Mouse (Mus musculus): ENCODE measurements around the gene Tmem207. TPM values are rescaled to one million over a fixed set of nuclear protein-coding genes. Genes with fewer than 3 reads are reported as not detected.
"Not testable (repeated sequence)": the region's sequence is repeated elsewhere in the genome, so short reads cannot be mapped to it uniquely, and the experiment has no call there.

The Tmem207 gene
- not detected in 2 replicates for total RNA-seq (2015; ENCODE audit: low replicate concordance)
- total RNA-seq (2017; ENCODE audit: low replicate concordance), result not detected in 2 replicates

DNA sequence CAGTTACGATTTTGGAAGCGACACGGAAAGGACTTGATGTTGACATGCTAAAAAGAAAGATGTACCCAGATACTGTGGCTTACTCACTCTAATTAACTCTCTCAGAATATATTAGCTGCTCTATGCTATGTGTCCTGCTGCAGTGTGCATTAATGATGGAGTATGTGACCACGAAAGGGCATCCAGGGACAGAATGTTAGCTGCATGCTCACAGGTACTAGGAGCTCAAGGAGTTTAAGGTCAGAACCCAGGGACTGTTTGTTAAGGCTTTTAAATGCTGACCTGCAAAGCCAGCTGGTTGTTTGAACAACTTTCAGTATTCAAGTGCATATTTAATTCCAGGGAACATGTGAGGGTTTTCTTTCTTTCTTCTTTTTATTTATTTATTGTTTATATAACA is at the start of gene Tmem207:
Gene Tmem207, minus strand, starts transcription at position 101 of the 400 bp plus-strand sequence.
- ATAC-seq (replicated peaks; ENCODE audit: low FRiP score, poor library complexity, severe bottlenecking), result no peak

DNA sequence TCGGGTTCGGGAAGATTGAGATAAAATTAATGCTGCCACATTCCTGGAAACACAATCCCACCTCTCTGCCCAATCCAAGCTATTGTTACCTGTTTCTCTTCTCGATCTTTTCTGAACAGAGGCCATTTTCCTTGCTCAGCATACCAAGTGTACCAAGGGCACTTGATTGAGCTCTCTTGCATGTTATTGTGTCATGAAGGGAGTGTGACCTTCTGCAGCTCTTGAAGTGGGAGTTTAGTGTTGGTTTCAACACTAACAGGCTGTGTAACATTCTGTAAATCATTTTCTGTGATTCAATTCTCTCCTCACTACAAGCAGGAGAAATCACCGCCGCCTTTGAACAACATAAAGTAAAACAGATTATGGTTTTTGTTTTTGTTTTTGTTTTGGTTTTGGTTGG is 47.6 kb upstream of the Tmem207 start:
- ATAC-seq (replicated peaks; ENCODE audit: low FRiP score, poor library complexity, severe bottlenecking), result no peak

DNA sequence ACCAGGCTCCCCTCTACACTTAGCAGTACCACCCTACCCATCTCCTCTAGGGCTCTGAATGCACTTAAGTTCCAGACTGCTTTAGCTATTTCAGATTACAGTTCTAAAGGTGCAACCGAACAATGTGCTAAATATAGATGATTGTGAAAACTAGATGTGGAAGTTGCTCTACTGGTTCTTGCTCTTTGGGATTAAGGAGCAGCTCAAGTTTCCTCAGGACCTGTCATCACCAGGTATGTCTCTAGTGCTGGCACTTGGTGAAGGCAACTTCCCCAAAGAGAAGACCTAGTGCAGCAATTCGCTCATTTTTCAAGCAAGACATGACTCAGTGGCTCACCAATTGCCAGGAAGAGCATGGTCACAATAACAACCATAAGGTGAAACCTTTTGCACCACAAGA is 45.3 kb upstream of the Tmem207 start:
- ATAC-seq (replicated peaks; ENCODE audit: low FRiP score, poor library complexity, severe bottlenecking), result no peak

DNA sequence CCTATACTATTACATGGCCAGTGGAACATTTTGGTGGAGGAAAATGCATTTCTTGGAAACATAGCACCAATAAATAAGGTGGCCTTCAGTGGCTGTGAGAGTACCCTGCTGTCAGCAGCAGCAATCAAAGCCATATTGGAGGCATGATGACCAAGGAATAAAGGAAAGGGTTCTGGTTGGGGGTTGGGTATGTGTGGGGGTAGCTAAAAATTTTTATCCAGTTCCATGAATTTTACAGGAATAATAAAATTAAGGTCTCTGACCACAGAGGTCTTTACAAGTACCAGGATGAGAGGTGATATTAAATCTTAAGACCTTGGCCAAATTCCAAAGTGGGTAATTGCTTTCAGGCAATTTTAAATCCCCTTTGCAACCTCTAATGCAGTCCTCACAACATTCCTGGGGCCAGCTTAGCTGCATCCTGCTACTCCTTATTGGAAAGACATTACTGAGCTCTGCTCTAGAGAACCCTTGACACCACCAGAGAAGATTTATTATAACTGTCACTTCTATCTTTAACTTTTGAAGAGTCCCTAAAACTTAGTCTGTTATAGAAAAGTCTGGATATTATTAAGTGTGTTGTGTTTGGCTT is 42.9 kb upstream of the Tmem207 start:
- no peak for ATAC-seq (replicated peaks; ENCODE audit: low FRiP score, poor library complexity, severe bottlenecking)

DNA sequence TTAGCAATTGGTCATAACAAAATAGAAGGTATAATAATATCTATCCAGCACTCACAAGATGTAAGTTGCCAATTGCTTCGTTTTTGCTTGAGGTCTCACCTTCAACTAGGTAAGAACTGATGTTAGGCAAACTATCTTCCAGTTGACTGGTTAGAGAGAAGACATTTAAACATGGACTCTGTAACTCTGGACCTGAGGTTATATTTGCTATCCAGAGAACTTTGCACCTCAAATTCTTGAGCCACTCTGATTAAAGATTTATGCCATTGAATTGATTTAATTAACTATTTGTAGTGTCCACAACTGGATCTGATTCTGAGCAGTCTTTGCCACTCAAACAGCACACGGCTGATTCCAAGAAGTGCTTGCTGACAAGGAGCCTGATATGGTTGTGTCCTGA is 36.2 kb upstream of the Tmem207 start:
- no peak for ATAC-seq (replicated peaks; ENCODE audit: low FRiP score, poor library complexity, severe bottlenecking)

DNA sequence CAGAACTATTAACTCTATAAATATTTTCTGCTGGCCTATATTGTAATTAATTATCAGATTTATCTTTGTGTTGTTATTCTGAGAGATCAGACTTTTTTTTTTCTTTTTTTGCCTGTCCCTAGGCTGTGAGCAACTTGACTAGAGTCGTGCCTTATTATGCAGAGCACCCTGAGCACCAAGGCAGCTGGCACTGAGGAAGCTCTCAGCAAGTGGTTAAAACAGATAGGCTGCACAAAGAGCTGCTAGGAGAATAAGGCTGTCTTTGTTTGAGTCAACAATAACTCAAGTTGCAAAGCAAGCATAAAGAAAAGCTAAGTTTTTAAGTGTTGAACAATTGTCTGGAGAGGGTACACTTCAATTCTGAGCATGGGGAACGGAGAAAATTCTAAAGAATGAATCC is 35.2 kb upstream of the Tmem207 start:
- ATAC-seq (replicated peaks; ENCODE audit: low FRiP score, poor library complexity, severe bottlenecking), result no peak

DNA sequence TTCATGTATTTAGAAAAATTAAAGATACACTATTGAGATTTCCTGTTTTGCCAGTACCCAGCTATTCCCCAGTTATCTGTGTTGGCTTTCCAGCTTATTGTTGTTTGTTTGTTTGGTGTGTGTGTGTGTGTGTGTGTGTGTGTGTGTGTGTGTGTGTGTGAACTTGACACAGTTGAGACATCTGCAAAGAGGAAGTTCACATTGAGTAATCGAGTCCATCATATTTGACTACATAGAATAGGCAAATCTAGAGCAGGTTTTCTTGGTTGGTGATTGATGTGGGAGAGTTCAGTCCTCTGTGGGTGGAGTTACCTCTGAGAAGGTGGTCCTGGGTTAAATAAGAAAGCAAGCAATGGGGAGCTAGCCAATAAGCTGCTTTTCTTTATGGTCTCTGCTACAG is 32.2 kb upstream of the Tmem207 start:
- no peak for ATAC-seq (replicated peaks; ENCODE audit: low FRiP score, poor library complexity, severe bottlenecking)

DNA sequence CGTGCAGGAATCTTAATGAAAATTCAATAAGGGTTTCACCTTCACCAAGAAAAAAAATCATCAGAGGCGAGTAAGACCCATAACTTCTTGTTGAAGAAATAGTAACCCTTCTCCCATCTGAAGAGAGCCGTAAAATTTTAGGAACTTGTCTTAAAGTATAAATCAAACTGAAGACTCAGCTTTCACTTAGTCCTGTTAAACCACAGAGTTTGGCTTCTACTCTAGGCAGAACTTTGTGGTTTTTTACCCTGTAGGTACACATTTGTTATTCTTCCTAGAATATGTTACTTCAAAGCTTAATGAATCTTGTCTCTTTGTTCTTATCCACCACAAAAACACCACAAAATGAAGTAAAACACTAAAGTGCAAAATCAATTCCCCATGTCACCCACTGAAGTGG is 25.7 kb upstream of the Tmem207 start:
- ATAC-seq (replicated peaks; ENCODE audit: low FRiP score, poor library complexity, severe bottlenecking), result no peak

DNA sequence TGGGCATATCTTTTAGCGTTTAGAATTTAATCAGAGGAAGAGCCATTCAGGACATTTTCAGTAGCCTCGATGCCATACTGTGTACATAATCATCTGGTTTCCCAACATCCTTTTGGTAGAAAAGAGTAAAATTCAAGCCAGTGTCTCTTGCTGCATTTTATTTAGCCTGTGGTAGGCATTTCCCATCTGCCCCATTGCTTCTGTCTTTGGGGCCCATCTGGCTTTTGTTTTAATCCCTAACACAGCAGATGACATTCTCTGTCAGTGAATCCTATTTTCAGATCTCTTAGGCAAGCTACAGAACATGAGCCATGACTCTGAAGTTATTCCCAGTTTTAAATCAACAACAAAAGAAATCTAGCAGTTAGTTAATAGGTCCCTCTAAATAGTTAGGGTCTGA is 22.7 kb upstream of the Tmem207 start:
- no peak for ATAC-seq (replicated peaks; ENCODE audit: low FRiP score, poor library complexity, severe bottlenecking)

DNA sequence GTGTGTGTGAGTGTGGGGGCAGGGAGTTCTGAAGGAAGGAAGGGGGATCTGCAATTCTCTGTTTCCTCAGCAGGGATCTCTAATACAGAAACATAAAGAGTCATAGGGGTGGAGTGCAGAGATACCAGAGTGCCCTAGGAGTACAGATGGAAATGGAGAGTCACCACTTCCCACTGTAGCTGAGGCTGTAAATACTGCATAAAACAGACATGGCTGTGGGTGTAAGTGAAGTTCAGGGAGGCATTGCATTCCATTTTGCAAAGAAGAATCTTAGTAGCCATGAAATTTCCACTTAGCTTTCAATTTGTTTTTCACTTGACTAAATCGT is 20.3 kb upstream of the Tmem207 start:
- no peak for ATAC-seq (replicated peaks; ENCODE audit: low FRiP score, poor library complexity, severe bottlenecking)

DNA sequence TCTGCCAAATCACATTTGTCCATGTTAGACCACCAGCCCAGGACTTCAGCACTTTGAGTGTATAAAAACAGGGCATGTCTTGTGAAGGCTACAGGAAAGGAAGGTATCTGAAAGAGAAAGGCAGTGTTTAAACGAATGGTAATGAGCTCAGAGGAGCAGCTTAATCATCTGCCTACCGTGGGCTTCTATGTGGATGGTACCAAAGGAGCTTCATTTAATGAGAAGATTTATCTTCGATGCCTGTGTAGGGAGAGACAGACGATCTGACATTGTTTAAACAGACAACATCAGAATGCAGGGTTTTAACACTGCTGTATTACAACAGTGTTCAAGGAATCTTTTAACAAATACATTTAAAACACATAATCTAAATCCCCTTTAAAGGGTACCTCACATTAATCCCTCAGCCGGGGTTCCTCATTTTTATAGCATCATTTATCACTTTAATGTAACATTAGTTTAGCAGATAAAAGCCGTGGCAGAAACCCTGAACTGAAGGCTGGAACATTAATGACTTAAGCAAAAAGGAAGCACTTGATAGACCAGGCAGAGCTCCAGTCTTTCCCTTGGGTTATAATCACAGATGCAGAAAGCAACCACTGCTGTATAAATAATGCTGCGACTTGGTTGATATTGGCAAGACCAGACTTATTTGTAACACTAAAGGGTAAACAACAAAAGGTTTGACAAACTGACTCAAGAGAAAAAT is 19.8 kb upstream of the Tmem207 start:
- no peak for ATAC-seq (replicated peaks; ENCODE audit: low FRiP score, poor library complexity, severe bottlenecking)

DNA sequence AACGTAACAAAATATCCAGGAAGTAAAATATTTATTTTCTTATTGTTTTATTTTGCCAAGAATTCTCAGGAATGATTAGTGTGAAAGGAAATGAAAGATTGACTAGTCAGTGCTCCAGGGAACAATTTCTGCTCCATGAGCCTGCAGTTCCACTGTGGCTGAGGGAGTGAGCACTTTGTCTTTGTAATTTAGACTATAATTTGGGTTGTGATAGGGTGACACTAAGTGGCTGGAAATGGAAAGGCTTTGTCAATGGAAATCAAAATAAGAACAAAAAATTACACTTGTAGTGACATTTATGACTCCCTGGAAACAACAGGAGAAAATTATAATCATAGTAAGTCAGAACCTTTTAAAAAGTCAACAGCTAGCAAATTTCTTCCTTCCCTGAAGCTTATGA is 5.7 kb upstream of the Tmem207 start:
- ATAC-seq (replicated peaks; ENCODE audit: low FRiP score, poor library complexity, severe bottlenecking), result no peak

DNA sequence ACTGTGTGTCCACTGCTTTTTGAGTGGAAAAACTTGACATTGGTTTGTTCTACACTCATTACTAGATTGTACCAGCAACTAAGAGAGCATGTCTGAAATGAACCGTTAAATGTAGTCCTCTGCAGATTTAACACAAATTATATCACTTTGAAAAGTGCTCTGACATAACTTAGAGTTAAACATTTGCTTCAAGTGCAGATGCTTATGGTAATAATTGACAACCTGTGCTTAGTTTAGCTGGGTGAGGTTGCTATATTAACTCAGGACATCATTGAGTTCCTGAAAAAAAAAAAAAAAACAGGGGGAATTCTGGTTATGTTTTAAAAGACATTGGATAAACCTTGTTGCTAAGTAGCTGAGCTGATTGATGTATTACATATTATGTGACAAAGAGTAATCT is 3.9 kb upstream of the Tmem207 start:
- no peak for ATAC-seq (replicated peaks; ENCODE audit: low FRiP score, poor library complexity, severe bottlenecking)

DNA sequence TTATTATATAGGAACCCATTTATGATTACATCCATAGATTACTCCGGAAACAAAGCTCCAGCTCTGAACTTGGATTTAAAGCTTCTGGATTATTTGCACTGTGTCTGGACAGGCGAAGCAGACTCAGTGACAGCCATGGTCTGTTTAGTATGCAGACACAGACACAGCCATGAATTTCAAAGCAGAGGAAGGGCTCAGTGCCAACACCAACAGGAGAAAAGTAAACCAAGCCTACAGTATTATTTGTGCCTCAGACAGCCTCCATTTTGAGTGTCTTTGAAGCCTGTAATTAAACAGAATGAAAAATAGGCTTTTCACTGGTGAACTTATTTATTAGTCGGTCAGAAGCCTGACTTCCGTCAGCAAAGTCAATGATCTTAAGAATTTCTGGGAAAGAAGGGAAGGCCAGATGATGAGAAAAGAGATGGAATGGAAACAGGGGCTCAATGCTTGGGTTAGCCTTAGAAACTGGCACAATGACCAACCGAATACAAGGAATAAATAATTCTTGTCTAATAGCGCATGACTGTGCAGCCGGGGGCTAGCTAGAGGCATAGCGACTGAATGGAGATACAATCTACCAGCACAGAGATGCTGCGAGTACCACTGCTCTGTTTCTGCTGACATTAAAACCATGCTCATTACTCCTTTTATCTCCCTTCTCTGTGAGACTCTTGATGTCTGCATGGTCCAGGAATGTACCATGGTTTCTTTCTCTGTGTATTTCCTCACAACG is 1.5 kb upstream of the Tmem207 start:
- no peak for ATAC-seq (replicated peaks; ENCODE audit: low FRiP score, poor library complexity, severe bottlenecking)

DNA sequence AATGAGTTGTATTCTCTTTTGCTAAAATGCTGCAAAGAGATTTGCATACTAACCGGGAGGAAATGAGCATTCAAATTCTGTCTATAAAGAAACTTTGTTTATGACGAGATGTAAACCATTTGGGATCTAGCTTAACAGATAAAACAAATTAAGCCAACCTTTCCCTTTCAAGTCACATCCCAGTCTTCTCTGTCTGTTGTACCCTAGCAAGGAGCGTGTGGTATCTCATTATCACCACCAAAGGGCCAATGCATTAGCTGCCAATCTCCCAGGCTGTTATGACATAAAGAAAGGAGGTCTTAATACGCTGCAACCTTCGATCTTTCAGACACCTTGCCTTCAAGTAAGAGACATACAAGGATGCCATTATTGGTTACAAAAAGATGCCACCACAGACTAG is 737 bp downstream of the Tmem207 start:
- no peak for ATAC-seq (replicated peaks; ENCODE audit: low FRiP score, poor library complexity, severe bottlenecking)

DNA sequence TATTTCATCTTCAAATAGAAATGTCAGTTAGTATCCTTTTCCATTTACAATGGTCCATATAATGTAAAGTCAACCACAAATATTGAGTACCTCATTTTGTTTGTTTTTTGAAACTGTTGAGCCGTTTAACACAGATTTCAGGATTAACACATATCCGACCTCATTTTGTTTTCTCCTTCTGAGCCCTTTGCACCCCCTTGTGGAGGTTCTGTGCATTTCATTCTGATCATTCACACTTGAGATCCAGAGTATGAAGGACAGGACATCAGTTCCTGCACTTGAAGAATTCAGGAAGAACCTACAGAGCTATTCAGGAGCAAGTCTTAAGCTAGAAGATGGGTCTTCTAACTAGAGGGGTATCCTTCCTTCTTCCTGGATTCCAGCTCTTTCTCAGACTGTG is 7.0 kb downstream of the Tmem207 start:
- ATAC-seq (replicated peaks; ENCODE audit: low FRiP score, poor library complexity, severe bottlenecking), result no peak

DNA sequence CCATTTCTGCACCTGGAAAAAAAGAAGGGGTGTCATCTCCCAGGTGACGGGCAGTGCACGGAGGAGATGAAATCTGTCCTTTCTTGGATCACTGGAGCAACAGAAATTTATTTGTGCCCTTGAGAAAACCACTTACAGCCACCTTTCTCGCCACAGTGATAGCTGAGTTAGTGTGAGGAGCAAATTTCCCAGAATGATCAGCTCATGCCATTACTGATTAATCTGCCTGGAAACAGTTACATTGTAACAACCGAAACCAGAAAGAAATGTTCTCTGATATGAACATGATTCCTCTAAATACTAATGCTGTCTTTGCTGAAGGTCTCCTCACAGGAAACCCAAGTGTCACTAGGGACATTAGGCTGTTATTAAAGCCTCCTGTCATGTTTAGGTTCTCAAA is 21.6 kb downstream of the Tmem207 start:
- no peak for ATAC-seq (replicated peaks; ENCODE audit: low FRiP score, poor library complexity, severe bottlenecking)

DNA sequence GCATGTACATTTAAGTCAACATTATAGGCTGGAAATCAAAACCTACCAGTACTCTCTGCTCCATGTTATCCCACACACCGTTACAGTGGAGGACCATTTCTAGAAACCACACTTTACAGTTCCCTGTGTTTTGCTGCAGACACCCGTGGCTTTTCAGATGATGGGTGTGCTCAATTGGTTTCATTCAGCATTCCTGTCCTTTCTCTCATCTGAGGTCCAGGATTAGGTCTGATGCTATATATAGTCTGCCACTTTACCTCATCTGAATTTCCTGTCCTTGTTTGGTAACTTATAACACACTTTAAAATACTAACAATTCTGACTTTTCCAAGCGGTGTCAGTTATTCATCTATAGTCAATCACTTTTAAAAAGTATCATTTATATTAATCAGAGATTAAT is 25.8 kb downstream of the Tmem207 start:
- no peak for ATAC-seq (replicated peaks; ENCODE audit: low FRiP score, poor library complexity, severe bottlenecking)

DNA sequence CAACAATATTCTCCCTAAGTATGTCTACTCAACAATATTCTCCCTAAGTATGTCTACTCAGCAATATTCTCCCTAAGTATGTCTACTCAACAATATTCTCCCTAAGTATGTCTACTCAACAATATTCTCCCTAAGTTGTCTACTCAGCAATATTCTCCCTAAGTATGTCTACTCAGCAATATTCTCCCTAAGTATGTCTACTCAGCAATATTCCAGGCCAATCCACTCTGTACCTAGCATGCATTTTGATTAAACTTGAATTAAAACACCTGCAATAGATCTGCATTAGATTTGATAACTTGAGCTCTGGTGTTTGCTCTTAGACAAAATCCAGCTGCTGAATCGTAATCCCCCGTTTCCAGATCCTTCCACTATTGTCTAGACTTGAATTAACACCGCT is 26.9 kb downstream of the Tmem207 start:
- not testable (repeated sequence) for ATAC-seq (replicated peaks; ENCODE audit: low FRiP score, poor library complexity, severe bottlenecking)

DNA sequence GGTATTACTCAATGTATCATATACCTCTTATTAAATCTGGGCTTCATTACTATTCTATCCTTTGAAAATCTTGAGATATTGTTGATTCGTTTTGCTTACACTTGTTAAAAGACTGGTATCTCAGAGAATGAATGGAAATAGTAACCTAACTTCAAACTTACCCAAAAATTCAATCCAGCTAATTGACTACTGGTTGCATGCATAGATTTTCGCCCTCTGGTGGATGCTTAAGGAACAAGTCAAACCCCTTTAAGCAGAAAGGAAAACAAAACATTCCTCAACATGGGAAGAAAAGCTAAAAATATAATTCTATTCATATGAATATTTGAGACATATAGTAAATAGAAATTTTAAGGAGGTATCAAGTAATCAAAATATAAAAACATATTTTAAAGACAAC is 30.8 kb downstream of the Tmem207 start:
- no peak for ATAC-seq (replicated peaks; ENCODE audit: low FRiP score, poor library complexity, severe bottlenecking)

DNA sequence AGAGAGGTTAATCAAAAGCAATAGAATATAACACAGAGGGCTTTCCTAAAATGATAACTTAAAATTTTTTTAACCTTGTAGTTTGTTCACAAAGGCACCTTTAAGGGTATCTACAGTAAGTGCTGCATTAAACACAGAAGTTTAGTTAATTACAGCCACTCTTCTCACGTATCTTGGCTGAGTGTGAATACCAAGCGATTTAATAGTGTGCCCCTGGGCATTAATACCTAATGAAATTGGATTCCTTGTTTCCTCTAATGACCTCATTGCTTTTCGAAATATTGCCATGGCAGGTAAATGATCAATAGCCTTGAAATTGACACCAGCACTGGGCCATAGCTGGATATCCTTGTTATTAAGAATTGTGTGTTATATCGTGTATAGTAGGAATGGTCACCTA is 55.3 kb downstream of the Tmem207 start:
- no peak for ATAC-seq (replicated peaks; ENCODE audit: low FRiP score, poor library complexity, severe bottlenecking)

All from erythroblast, adult 5-6 weeks (primary cell).